Mouse (Mus musculus) gastrocnemius, postnatal 25 days (tissue): ENCODE measurements at regions not wholly inside any gene's neighbourhood (a gene's known extent, or its start where the extent isn't known, plus 50 kb on each side); places are given as distances from the start of the nearest gene placed in this dataset.

Experiments
- DNase-seq: peaks from one replicate; pipeline ENCODE4 v3.0.0; 2022

GRCm38 (mm10) chr9:89858005-89858404 is 51.7 kb upstream of the Rasgrf1 start:
- DNase-seq: no peak

DNA sequence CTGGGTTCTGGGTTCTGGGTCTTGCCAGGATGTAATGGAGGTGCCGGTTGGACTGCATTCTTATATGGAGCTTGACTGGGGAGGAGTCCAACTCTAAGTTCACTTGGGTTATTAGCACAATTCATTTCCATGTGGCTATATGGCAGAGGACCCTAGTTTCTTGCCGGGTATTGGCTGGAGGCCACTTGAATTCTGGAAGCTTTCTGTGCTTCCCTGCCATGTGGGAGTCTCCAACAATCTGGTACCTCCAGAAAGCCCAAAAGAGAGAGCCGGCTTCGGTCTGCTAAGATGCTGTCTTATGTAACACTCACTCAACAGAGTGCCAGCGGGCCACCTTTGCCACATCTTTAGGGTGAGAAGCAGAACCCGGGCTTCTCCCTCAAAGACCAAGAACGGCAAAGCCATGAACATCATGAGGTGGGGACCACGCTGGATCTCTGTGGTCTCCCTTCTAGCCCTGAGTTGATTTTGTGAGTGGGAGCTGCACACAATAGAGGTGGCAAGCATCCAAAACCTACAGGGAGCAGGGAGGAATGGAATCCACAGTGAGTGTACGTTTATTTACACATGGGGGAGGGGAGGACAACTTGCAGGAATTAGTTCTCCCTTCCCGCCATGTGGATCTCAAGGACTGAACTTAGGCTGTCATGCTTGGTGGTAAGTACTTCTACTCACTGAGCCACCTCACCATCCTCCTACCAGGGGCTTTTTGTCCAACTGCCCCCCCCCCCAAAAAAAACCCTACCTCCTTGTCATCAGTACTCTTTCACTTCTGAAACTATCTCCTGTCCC is 59.0 kb upstream of the Rasgrf1 start:
- no peak for DNase-seq

- no peak for DNase-seq
Observed at GRCm38 (mm10) chr9:89849947-89850346, 59.8 kb upstream of the Rasgrf1 start.

DNA sequence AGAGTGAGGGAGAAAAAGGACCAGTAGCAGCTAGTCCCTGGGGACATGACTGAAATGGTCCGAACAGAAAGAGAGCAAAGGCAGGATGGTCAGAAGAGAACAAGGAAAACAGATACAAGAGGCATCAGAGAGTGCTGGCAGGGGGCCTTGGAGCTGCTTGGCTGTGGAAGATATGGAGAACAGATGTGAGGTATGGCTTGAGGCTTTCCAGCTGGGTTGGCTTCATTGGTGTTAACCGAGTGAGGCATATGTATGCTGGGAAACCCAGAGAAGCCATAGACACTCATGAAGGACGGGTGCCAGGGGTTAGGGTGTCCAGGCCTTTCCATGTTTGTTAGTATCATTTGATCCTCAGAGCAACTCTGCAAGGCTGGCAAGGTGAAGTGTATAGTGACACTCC is 61.1 kb upstream of the Rasgrf1 start:
- no peak for DNase-seq

- DNase-seq: no peak
Observed at GRCm38 (mm10) chr9:89846973-89847372, 62.7 kb upstream of the Rasgrf1 start.

- DNase-seq: no peak
Observed at GRCm38 (mm10) chr9:89842776-89843089, 67.0 kb upstream of the Rasgrf1 start.

DNA sequence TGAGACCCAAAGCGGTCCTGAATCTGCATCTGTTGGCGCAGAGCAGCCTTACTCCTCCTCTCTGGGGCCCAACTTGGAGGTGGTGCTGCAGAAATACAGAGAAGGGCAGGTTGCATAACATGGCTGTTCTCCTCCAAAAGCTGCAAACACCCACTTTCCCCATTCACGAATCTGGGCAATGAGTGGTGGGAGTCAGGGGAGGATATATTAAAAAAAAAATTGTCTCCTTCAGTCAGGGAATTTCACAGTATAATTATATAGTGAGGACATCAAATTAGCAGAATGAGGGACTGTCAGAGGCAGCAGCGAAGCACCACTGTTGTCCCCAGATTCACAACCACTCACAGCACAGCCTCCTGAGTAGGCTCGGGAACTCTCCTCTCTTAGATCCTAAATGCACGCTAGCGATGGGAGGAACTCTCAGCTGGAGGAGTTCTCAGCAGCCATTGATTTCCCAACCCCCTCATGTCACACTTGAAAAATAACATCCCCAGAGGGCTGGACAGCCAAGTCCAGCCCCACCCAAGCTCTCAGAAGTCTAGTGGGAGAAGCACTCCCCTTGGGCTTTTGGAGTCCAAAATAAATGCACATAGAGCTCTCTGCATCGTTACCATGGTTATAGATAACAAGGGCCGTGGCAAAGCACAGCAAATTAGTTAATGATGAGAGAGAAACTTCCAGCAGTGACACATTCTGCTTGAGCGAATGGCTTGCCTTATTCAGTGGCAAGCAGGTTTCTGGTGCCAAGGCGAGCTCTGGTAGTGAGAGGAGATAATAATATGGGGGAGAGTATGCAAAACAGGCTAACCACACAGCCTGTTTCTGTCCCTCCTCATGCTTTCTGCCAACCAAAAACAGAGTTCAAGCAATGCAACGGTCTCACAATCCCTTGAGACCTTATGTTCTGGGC is 67.6 kb upstream of the Rasgrf1 start:
- no peak for DNase-seq

GRCm38 (mm10) chr9:89841371-89841770 is 68.3 kb upstream of the Rasgrf1 start:
- DNase-seq: no peak

DNA sequence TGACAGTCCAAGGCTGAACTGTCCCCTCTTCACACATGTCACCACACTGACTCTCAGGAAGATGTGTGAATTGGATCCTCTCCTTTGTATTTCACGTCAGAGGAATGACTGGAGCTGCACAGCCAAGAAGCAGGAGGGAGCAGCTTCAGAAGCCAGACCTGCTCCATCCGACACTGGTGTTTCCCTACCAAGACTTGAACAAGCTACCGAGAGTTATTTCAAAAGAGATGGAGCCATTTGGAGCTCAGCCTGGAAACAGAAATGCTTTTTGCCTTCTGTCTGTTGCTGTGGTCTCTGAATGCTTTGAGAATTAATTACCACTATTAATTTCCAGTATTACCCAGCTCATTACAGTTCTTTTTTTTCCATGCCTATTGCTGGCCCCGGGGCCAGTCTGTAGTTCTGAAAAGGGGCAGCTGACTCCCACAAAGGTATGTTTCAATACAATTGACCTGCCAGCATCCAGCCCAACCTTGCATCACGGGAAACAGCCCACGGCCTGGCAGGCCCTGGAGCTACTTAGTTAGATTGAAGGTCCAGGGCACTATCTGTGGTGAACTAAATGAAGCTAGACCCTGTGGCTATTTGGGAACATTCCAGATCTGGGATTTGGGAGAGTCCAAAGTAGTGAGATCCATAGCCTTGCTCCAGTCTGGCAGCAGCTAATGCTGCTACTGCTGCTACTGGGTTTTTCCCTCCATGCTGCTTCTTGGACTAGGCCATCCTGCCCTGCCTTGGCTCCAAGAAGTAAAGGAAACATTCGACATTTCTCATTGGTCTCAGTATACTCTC is 73.1 kb upstream of the Rasgrf1 start:
- no peak for DNase-seq

DNA sequence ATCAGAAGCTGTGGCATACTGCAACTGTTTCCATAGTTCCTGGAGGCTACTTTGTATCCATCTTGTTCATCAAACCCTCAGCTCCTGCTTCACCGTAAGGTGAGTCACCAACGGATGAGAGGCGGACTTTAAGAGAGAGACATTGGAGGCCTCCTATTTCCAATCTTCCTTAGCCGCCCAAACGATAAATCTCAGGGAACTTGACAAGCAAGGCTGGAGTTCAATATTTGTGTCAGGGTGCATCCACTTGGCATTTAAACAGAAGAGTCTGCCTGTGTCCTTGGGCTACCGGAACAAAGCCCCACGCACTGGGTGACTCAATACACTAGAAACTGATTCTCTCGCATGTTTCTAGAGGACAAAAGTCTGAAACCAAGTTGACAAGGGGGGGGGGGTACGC is 76.1 kb upstream of the Rasgrf1 start:
- DNase-seq: no peak

DNA sequence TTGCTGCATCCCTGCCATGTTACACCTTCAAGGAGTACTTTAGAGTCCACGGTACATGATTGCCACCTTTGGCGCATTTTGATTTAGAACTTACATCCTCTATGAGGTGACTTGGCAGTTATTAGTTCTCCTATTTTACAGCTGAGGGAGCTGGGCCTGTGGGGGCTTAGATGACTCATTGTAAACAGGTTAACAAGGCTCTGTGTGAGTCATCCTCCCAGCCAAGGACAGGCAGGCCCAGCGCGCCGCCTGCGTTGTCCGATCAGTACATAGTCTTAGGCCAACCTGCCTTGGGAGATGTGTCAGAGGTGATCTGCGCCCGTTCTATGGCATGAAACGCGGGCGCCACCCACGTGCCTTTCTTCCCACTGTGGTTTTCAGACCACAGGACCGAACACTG is 77.9 kb upstream of the Rasgrf1 start:
- DNase-seq: no peak

- DNase-seq: no peak
Observed at GRCm38 (mm10) chr9:89828156-89828555, 81.6 kb upstream of the Rasgrf1 start.

- DNase-seq: no peak
Observed at GRCm38 (mm10) chr9:89827564-89827963, 82.1 kb upstream of the Rasgrf1 start.

- DNase-seq: peak; percentile 39
Observed at GRCm38 (mm10) chr9:89826712-89827548, 82.8 kb upstream of the Rasgrf1 start.

DNA sequence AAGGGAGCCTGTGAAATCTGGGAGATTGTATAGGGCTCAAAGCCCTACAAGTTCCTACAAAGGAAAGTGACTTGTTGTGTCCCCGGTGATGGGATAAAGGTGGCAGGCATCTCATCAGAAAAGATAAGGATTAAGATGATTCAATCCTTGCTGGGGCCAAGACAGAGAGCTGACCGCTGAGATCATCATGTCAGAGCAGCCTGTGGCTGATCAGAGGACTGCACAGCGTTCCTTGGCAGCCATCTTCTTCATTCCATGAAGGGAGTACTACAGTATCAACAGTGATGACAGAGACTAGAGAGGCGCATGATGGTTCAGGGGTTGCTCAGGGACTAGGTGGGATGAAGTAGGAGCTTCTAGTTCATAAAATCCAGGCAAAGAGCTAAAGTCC is 83.6 kb upstream of the Ankrd34c start:
- DNase-seq: no peak

- no peak for DNase-seq
Observed at GRCm38 (mm10) chr9:89821109-89821852, 83.0 kb upstream of the Ankrd34c start.

DNA sequence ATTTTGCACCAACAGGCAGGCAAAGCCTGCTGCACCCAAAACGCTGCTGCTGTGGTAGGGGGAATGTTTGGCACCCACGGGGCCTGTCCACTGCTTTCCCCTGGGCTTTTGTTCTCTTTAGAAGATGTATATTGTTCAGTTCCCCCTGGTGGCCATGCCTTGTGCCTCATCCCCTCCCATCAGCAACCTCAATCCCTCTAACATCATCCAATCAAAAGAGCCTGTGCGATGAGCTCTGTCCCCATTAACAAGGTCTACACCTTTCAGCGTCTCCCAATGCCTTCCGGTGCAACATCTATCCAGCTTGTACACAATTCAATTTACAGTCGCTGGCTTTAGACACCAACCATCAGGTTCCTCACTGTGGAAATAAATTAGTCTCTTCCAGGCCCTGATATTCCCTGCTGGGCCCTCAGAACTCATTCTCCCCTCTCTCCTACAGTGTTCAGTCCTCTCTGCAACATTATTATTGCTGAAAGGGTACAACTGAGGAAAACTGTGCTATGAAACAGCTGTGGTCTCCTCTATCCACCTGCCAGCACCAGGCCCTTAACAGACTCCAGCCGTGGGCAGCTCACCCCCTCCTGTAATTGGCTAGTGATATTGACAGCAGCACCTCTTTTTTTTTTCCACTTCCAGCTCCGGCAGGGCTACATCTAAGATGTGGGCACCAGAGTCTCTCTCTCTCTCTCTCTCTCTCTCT is 75.5 kb upstream of the Ankrd34c start:
- DNase-seq: no peak

- no peak for DNase-seq
Observed at GRCm38 (mm10) chr9:89807381-89807780, 69.1 kb upstream of the Ankrd34c start.

GRCm38 (mm10) chr9:89802658-89803057 is 64.4 kb upstream of the Ankrd34c start:
- DNase-seq: no peak

DNA sequence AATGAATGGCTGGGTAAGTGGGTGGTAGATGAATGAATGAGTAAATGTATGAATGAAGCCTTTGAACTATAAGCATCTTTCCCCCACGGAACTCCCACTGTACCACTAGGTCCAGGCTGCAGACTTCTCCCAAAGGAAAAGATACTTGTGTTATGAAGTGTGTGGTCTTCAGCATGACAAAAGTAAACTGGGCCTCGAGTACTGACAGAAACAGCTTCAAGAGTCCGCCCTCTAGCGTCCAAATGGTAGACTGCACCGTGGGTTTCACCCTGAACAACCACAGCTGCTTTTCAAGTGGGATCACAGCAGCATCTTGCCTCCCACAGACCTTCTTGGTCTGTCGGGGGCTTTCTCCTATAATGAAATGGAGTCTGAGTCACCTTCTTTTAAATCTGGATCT is 54.7 kb upstream of the Ankrd34c start:
- DNase-seq: no peak
